Mouse (Mus musculus) testis, adult 10 weeks (tissue): ENCODE results near the gene Trpt1. TPM values are rescaled to one million over a fixed set of nuclear protein-coding genes. Genes with fewer than 3 reads are reported as not detected.

Source experiments
- polyA plus RNA-seq: library from polyadenylated mRNA; stranded (reverse); fragments of 350-450 nt; fragmentation: Illumina TruSeq; extraction: RNeasy Lipid Tissue Mini Kit (QIAGEN cat#74804); gene quantifications from one replicate; pipeline ENCODE4 v1.2.3, GENCODE M21; 2014; ENCODE audit warnings: low read depth, low replicate concordance

The Trpt1 gene
- polyA plus RNA-seq: 0.63 TPM

GRCm38 (mm10) chr19:6996006-6996405 is at the start of gene Trpt1, which contains the start of gene Nudt22:
Gene Trpt1 (plus strand): TSS chr19:6996131.
Gene Nudt22 (minus strand): TSS chr19:6996117.

GRCm38 (mm10) chr19:6974211-6975205 is 21.4 kb upstream of the Trpt1 start, which contains the start of gene Ppp1r14b:
Gene Ppp1r14b (plus strand): TSS chr19:6974968.

GRCm38 (mm10) chr19:6975537-6976521 is 20.1 kb upstream of the Trpt1 start, which contains the start of gene Plcb3:
Gene Plcb3 (minus strand): TSS chr19:6976470.

GRCm38 (mm10) chr19:6980381-6981093 is 15.4 kb upstream of the Trpt1 start, which contains the start of gene Fkbp2:
Gene Fkbp2 (minus strand): TSS chr19:6980501.

GRCm38 (mm10) chr19:6987061-6987903 is 8.6 kb upstream of the Trpt1 start, which contains the start of gene Vegfb:
Gene Vegfb (minus strand): TSS chr19:6987651.

GRCm38 (mm10) chr19:6992011-6992858 is 3.7 kb upstream of the Trpt1 start, which contains the start of gene Dnajc4:
Gene Dnajc4 (minus strand): TSS chr19:6992572.

GRCm38 (mm10) chr19:7019191-7019590 is 23.3 kb downstream of the Trpt1 start, which contains the start of gene Fermt3:
Gene Fermt3 (minus strand): TSS chr19:7019469.

GRCm38 (mm10) chr19:7039841-7040636 is 44.1 kb downstream of the Trpt1 start, which contains the start of gene Stip1:
Gene Stip1 (minus strand): TSS chr19:7039967.

Other genes starting within 250 kb of the Trpt1 start
- gene Rps6ka4, start 155.5 kb upstream of the Trpt1 start, polyA plus RNA-seq: 0.55 TPM
- gene Ccdc88b, start 137.9 kb upstream of the Trpt1 start, polyA plus RNA-seq: 0.10 TPM
- gene Trmt112, start 86.4 kb upstream of the Trpt1 start, polyA plus RNA-seq: 18.9 TPM
- 16.4 TPM for gene Prdx5, start 86.0 kb upstream of the Trpt1 start, polyA plus RNA-seq
- 0.91 TPM for gene Esrra, start 74.3 kb upstream of the Trpt1 start, polyA plus RNA-seq
- gene Catsperz, start 70.8 kb upstream of the Trpt1 start, polyA plus RNA-seq: 264 TPM
- gene Kcnk4, start 61.6 kb upstream of the Trpt1 start, polyA plus RNA-seq: 0.41 TPM
- 2.3 TPM for gene Bad, start 54.3 kb upstream of the Trpt1 start, polyA plus RNA-seq
- 1.9 TPM for gene Gpr137, start 53.7 kb upstream of the Trpt1 start, polyA plus RNA-seq
- 11.3 TPM for gene Ppp1r14b, start 21.2 kb upstream of the Trpt1 start, polyA plus RNA-seq
- gene Plcb3, start 19.7 kb upstream of the Trpt1 start, polyA plus RNA-seq: 1.5 TPM
- 3.5 TPM for gene Fkbp2, start 15.6 kb upstream of the Trpt1 start, polyA plus RNA-seq
- gene Vegfb, start 8.5 kb upstream of the Trpt1 start, polyA plus RNA-seq: 1.4 TPM
- 2.3 TPM for gene Dnajc4, start 3.6 kb upstream of the Trpt1 start, polyA plus RNA-seq
- gene Nudt22, start within 50 bp of the Trpt1 start, polyA plus RNA-seq: not detected
- gene Fermt3, start 23.3 kb downstream of the Trpt1 start, polyA plus RNA-seq: not detected
- gene Stip1, start 43.8 kb downstream of the Trpt1 start, polyA plus RNA-seq: 79.5 TPM
- gene Macrod1, start 60.7 kb downstream of the Trpt1 start, polyA plus RNA-seq: 5.6 TPM
- gene Flrt1, start 109.6 kb downstream of the Trpt1 start, polyA plus RNA-seq: 1.2 TPM
- gene Otub1, start 210.2 kb downstream of the Trpt1 start, polyA plus RNA-seq: 22.5 TPM
- 12.7 TPM for gene Cox8a, start 221.5 kb downstream of the Trpt1 start, polyA plus RNA-seq
- gene Naa40, start 245.1 kb downstream of the Trpt1 start, polyA plus RNA-seq: 25.5 TPM